Mouse (Mus musculus): ENCODE measurements around the gene Actc1.

Gene Actc1

GRCm38 (mm10) chr2:114050150-114050549 lies 3.2 kb downstream of the Actc1 start:
- DNase-seq (ENCODE audit: low spot score): no peak

GRCm38 (mm10) chr2:114049372-114049771 lies 4.0 kb downstream of the Actc1 start:
- DNase-seq (ENCODE audit: low spot score): no peak

- no peak for DNase-seq (ENCODE audit: low spot score)
Measured at GRCm38 (mm10) chr2:114047960-114048611, 5.3 kb downstream of the Actc1 start.

- DNase-seq (ENCODE audit: low spot score): no peak
Measured at GRCm38 (mm10) chr2:114046151-114046664, 7.1 kb downstream of the Actc1 start.

GRCm38 (mm10) chr2:114037926-114038325 lies 15.4 kb downstream of the Actc1 start:
- no peak for DNase-seq (ENCODE audit: low spot score)

- DNase-seq (ENCODE audit: low spot score): no peak
Measured at GRCm38 (mm10) chr2:114032259-114032658, 21.1 kb downstream of the Actc1 start.

GRCm38 (mm10) chr2:114023383-114023782 lies 30.0 kb downstream of the Actc1 start:
- no peak for DNase-seq (ENCODE audit: low spot score)

- DNase-seq (ENCODE audit: low spot score): no peak
Measured at GRCm38 (mm10) chr2:114020210-114020563, 33.2 kb downstream of the Actc1 start.

GRCm38 (mm10) chr2:114019474-114020209 lies 33.7 kb downstream of the Actc1 start:
- no peak for DNase-seq (ENCODE audit: low spot score)

GRCm38 (mm10) chr2:114018136-114018535 lies 35.2 kb downstream of the Actc1 start:
- no peak for DNase-seq (ENCODE audit: low spot score)

GRCm38 (mm10) chr2:114014839-114015238 lies 38.5 kb downstream of the Actc1 start:
- no peak for DNase-seq (ENCODE audit: low spot score)

GRCm38 (mm10) chr2:114013846-114014245 lies 39.5 kb downstream of the Actc1 start:
- DNase-seq (ENCODE audit: low spot score): no peak

GRCm38 (mm10) chr2:114013295-114013771 lies 40.0 kb downstream of the Actc1 start, which contains the start of gene Gjd2:
TSS of gene Gjd2 (minus strand) at chr2:114013619.
- DNase-seq (ENCODE audit: low spot score): peak; percentile 19

- DNase-seq (ENCODE audit: low spot score): no peak
Measured at GRCm38 (mm10) chr2:114012749-114013211, 40.6 kb downstream of the Actc1 start.

- DNase-seq (ENCODE audit: low spot score): peak; percentile 79
Measured at GRCm38 (mm10) chr2:114011838-114012237, 41.5 kb downstream of the Actc1 start.

GRCm38 (mm10) chr2:114008321-114008720 lies 45.0 kb downstream of the Actc1 start:
- no peak for DNase-seq (ENCODE audit: low spot score)

GRCm38 (mm10) chr2:113997484-113997883 lies 55.9 kb downstream of the Actc1 start:
- DNase-seq (ENCODE audit: low spot score): no peak

All from embryo, embryonic 10.5 days (tissue).